Mouse (Mus musculus) left cerebral cortex, adult 2 months (tissue): ENCODE results near the gene Lmln. TPM values are rescaled to one million over a fixed set of nuclear protein-coding genes. Genes with fewer than 3 reads are reported as not detected.
A peak's percentile ranks its signal among the peaks of the same experiment; 100 is the strongest.

Source experiments
- DNase-seq, 2 experiments: peaks; one replicate each; pipeline ENCODE4 v3.0.0; 2021 to 2022; ENCODE audit warnings: low spot score in 2 of 2, mixed read lengths in 1 of 2; ENCODE audit errors: extremely low spot score in 1 of 2
- H3K27ac ChIP-seq: fragments of 200-600 bp; 2 replicates; pipeline ENCODE4 v1.8.1; 2022
- H3K4me3 ChIP-seq: fragments of 200-600 bp; 2 replicates; pipeline ENCODE4 v1.8.1; 2022
- CTCF ChIP-seq: fragments of 200-600 bp; IDR thresholded peaks from 2 replicates; pipeline ENCODE4 v1.8.1; 2022; ENCODE audit warnings: antibody characterized with exemption, mild to moderate bottlenecking, moderate library complexity
- intact Hi-C: fragments of 180-260 bp; cut with DNase I; formaldehyde crosslinking; loops from one replicate; pipeline ENCODE4 v1.15.1; 2025
- long read RNA-seq, 2 experiments: library from polyadenylated mRNA; stranded (forward); transcript quantifications; one replicate each; pipeline ENCODE4 v2.0.0; 2021; ENCODE audit warnings: borderline mapping rate in 2 of 2
- total RNA-seq, 2 experiments: library from RNA; stranded (reverse); gene quantifications; 2 replicates each; pipeline ENCODE4 v1.2.3; 2021

The Lmln gene
- total RNA-seq: 10 to 100 TPM; 12.3 to 14.8 TPM
- long read RNA-seq, experiment 1, full-length matches to known transcripts: 8 of 18 reads
- long read RNA-seq, experiment 1, partial matches to known transcripts: 1 of 18 reads
- long read RNA-seq, experiment 1, other reads (novel, unspliced or antisense): 9 of 18 reads
- long read RNA-seq, experiment 2, full-length matches to known transcripts: 4 of 9 reads
- long read RNA-seq, experiment 2, partial matches to known transcripts: 4 of 9 reads
- long read RNA-seq, experiment 2, other reads (novel, unspliced or antisense): 1 of 9 reads

DNA sequence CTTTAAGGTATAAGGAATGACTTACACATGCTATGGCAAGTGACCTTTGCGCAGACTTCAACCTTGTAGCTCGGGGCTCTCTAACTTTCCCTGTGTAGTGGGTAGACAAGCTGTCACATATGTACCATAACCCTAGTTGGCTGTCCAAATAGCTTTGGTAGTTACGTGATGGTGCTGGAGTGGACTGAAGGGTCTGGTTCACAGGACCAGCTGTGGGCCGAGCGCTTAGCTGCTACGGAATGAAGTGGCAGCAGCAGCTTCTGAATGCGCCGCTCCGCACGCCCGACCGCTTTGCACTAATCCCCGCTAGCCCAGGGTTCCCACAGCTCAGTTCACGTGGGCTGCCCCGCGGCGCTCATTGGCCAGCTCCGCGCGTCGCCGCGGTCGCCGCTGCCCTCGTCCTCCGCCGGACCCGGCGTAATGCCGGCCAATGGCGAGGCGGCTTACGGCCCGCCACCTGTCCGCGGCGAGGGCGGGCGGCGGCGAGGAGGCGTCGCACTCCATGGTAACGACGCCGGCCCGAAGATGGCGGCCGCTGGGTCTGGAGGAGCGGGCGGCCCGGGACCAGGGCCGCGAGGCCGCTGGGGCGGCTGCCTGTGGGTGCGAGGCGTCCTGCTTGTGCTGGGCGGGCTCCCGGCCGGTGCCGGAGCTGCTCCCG lies at the start of gene Lmln:
Gene Lmln (plus strand): TSS at position 498 of the 658 bp plus-strand sequence.
- intact Hi-C loops: loop anchor here (5.0 kb wide), 1 partner anchor 90 kb away; no protein-coding TSS in a partner anchor
- TF ChIP-seq CTCF: no peak
- DNase-seq: peak; percentile 90 to 92
- peak within 1 kb of the TSS; percentile 82 for H3K4me3 ChIP-seq
- peak within 1 kb of the TSS; percentile 85 for H3K27ac ChIP-seq

DNA sequence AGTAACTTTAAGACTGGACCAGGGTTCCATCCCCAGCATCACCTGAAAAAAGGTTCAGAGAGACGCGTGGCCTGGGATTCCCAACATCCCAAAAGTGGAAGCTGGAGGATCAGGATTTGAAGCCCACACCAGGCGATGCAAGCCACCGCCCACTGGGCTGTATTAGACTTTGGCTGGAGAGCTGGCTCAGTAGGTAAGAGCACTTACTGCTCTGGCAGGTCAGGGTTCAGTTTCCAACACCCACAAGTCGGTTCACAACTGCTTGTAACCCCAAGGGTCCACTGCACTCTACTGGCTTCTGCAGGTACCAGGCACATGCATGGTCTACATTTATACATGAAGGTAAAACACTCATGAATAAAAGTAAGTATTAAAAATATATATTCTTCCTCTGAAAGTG lies 48.5 kb upstream of the Lmln start:
- intact Hi-C loops: no loop called here
- no peak for DNase-seq
- TF ChIP-seq CTCF: no peak

DNA sequence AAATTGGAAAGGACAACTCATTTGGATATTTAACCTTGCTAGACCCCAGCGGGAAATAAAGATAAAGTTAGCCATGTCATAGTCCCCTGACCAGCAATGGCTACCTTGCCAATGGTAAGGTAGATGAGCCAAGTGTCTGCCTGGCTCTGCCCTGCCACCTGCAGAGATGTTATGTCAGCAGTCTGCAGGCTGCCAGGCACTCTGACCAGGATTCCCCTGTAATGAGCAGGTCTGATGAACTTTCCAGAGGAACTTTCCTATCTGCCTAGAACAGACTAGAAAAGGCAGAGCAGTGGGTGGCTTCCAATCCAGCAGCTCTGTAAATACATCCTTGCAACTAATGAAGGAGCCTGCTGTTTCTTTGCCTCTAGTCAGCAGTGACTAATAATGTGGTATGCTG lies 47.4 kb upstream of the Lmln start:
- no peak for TF ChIP-seq CTCF
- DNase-seq: no peak
- Histone ChIP-seq H3K27ac (no peak overlapping the region), H3K4me3 (no peak overlapping the region)
- intact Hi-C loops: no loop called here

More for the DNA sequence above, 48.5 kb upstream of the Lmln start:
- H3K4me3 ChIP-seq: no peak overlapping the region
- no peak overlapping the region for H3K27ac ChIP-seq

DNA sequence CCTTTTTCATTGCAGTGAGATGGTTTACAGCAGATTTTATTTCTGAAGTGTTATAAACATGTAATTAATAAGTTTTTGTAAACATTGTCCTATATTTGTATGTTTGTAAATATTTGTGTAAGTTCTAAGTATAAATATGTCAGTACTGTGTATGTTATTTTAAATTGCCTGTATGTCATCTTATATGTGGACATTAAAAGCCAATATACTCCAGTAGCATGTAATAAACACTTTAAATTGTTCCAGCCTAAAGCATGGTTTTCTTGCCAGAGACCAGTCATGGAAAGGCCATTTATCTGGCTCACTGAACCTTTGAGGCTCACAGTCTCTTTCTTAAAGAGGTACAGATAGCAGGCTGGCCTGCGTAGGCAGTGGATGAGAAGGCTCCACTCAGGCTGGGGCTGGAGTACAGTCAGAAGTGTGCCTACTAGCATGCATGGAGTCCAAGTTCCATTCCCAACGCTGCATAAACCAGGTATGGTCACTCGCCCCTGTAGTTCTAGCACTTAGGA lies 46.9 kb upstream of the Lmln start:
- intact Hi-C loops: no loop called here

DNA sequence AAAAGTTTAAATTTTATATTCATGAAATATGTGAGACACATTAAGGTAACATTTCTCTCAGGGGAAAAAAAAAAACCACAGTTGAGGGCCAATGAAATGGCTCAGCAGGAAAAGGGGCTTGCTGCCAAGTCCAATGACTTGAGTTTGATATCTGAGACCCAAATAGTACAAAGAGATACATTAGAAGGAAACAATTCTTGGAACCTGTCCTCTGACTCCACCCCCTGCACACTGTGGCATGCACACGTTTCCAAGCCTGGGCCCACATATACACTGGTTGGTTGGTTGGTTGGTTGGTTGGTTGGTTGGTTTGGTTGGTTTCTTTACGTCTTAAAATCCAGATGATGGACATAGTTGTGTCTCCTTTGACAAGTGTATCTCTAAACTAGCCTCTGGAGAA lies 46.3 kb upstream of the Lmln start:
- H3K27ac ChIP-seq: no peak overlapping the region
- no peak overlapping the region for H3K4me3 ChIP-seq
- no peak for TF ChIP-seq CTCF
- intact Hi-C loops: no loop called here
- DNase-seq: no peak

More for the DNA sequence above, 46.9 kb upstream of the Lmln start:
- no peak for TF ChIP-seq CTCF
- no peak for DNase-seq
- H3K4me3 ChIP-seq: no peak overlapping the region
- no peak overlapping the region for H3K27ac ChIP-seq

DNA sequence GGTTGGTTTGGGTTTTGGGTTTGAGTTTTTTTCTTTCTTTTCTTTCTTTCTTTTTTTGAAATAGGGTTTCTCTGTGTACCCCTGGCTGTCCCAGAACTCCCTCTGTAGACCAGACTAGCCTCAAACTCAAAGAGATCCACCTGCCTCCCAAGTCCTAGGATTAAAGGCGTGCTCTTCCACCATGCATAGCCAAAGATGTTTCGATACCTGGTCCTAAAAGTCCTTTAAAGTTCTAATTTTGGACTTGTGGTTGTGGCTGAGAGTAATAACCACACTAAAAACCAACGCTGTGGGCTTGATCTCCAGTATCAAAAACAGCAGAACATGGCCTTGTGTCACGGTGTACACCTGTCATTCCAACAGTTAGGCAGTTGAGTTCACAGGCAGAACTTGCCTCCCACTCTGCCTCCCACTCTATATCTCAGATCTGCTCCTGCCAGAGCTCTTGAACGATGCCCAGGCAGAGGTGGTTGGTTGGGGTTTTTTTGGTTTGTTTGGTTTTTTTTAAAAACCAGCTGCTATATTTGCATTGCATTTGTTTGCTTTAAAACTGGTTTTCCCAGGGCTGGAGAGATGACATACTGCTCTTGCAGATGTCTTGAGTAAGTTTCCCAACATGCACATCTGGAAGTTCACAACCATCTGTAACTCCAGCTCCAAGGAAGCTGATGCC lies 44.5 kb upstream of the Lmln start:
- intact Hi-C loops: no loop called here
- Histone ChIP-seq H3K27ac (no peak overlapping the region), H3K4me3 (no peak overlapping the region)
- DNase-seq: no peak
- TF ChIP-seq CTCF: no peak

DNA sequence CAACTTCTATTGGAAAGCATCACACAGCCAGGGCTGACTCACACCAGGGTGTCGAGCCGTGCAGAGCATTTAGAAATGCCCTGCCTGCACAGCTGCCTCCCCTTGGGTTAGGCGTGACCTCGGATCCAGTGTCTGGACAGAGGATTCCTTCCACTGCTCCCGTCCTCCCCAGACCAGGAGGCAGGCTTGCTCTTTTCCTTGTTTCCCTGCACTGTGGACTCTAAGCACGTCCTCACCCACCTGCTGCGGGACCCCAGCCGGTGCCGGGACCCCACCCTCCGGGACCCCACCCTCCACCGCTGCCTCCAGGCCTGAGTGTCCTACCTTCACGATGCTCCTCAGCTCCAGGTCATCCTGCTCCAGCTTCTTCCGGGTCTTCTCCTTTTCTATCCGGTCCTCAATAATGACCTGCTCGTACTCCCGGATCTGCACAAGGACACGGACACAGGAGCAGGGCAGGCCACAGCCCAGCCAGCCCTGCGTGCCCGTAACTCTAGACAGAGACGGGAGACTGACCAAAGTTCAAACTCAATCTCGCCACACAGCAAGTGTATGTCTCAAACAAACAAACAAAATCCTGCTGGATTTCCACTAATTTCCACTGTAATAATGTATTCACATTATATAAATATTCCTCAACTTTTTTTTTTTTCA lies 43.1 kb upstream of the Lmln start:
- intact Hi-C loops: no loop called here
- DNase-seq: no peak
- Histone ChIP-seq H3K4me3 (no peak overlapping the region), H3K27ac (no peak overlapping the region)
- TF ChIP-seq CTCF: no peak

DNA sequence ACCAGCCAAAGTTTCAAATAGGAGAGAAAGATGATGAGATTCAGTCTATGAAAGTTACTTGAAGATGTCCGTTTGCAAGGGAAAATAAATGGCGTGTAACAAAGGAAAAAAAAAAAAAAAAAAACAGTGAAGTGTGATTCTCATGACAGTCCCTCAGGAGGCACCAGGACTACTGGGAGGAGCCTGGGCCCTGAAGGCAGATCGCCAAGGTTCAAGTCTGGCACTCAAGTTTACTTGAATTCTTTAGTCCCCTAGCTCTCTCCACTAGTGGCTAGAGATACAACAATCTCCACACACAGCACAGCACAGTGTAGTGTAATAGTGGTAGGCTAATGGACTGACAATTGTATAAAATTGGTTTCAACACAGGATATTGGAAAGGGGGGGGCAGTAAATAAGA lies 40.9 kb upstream of the Lmln start:
- TF ChIP-seq CTCF: no peak
- Histone ChIP-seq H3K4me3 (no peak overlapping the region), H3K27ac (no peak overlapping the region)
- intact Hi-C loops: loop anchor here (5.0 kb wide), 1 partner anchor 131 kb away; no protein-coding TSS in a partner anchor
- DNase-seq: no peak

DNA sequence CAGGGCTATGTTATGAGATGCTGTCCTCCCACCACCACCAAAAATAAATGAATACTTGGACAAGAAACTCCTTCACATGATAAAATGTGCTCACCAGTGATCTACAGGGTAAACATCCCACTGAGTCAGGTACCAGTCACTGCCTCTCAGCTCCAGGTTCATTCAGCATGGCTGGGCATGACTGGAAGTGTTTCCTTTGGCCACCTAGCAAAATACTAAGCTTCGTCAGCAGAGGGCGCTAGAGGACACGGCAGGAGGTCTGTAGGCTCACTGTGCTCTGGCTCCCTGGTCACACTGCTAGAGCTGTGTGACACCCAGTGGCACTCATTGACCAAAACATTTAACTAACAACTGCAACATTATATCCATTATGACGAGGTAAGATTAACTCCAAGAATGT lies 38.6 kb upstream of the Lmln start:
- intact Hi-C loops: loop anchor here (5.0 kb wide), 1 partner anchor 129 kb away; no protein-coding TSS in a partner anchor
- H3K4me3 ChIP-seq: no peak overlapping the region
- DNase-seq: peak; percentile 77 to 84

DNA sequence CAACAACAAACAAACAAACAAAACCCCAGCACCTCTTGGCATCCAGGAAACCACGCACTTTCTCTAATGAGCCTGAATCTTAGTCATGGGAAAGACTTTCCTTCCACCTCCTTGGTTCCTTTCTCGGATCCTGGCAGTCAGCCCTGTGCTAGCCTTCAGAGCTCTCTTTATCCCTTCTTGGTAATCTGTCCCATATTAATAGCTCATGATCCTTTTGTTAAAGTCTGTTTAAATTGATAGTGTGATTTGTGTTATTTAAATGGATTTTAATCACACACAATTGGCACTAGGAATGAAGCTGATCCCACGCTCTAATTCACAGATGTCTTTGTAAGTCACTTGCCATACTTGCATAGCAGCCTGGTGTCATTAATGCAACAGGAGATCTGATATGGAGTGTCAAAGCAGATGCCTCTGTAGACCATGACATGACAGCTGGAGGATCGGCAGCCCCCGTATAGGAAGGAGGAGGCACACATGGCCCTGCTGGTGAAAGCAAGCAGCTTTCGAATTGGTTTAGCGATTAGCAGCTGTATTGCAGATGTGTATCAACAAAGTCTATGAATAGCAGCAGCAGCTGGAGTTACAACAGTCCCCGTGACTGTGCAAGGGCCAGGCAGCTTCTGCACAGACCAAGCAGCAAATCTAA lies 37.7 kb upstream of the Lmln start:
- DNase-seq: no peak
- Histone ChIP-seq H3K27ac (no peak overlapping the region), H3K4me3 (no peak overlapping the region)
- intact Hi-C loops: loop anchor here (5.0 kb wide), 1 partner anchor 128 kb away; no protein-coding TSS in a partner anchor
- TF ChIP-seq CTCF: no peak

More for the DNA sequence above, 38.6 kb upstream of the Lmln start:
- no peak overlapping the region for H3K27ac ChIP-seq
- TF ChIP-seq CTCF: peak; percentile 93

DNA sequence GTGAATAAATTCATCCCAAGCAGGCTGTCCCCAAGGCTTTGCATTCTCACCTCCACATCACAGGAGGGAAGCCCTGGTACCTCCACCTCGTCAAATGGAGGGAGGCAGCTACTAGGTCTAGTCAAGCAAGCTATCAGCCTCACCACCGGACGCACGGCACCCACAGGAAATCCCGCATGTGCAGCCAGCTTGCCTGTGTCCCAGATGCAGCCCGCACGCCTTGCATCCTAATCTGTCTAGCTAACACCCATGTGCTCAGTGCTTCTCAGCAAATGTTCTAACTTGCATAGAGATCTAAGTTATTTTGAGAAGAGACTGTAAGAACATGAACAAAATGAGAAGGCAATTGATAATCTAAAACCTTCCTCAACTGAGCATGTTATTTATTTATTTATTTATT lies 36.0 kb upstream of the Lmln start:
- DNase-seq: no peak
- H3K4me3 ChIP-seq: no peak overlapping the region
- H3K27ac ChIP-seq: no peak overlapping the region
- no peak for TF ChIP-seq CTCF
- intact Hi-C loops: no loop called here
